10 mouse cellular contexts compared by ENCODE assay signal in genomic region chr4:65122841-65123240, GRCm38 (mm10). TPM values are rescaled to one million over a fixed set of nuclear protein-coding genes. Genes with fewer than 3 reads are reported as not detected.
A peak's percentile ranks its signal among the peaks of the same experiment; 100 is the strongest.
DNase-seq lines count a peak whose midpoint lies in the region; ATAC-seq and TF ChIP-seq lines count a peak whose summit lies in the region.
"Had no signal": no experiment of that assay in that cellular context is flagged by ENCODE, and none has a peak within 500 bp of the region (broad histone marks: within the 10 kb centered on the region; RNA-seq: fewer than 3 reads in every experiment).

No protein-coding gene starts in this region.

- H3K9me3 ChIP-seq in lung, postnatal 0 days (ENCODE audit: low read length) = no peaks in the 10 kb centered on the region
- H3K9me3 ChIP-seq in kidney, postnatal 0 days (replicated peaks; ENCODE audit: low read length) = no peaks in the 10 kb centered on the region
- no peaks in the 10 kb centered on the region for H3K9me3 ChIP-seq in stomach, embryonic 16.5 days (replicated peaks; ENCODE audit: control insufficient read depth, low read length)

- no peak for TF ChIP-seq EP300 in lung, postnatal 0 days (IDR thresholded peaks at IDR 0.05)

- H3K4me2 ChIP-seq in lung, postnatal 0 days (replicated peaks; ENCODE audit: low read depth, low read length) = no peak overlapping the region
- peak overlapping the region; percentile 65 for H3K4me2 ChIP-seq in kidney, postnatal 0 days (ENCODE audit: low read length)
- peak overlapping the region; percentile 93; the same call in 1 of the 2 replicates for H3K4me2 ChIP-seq in stomach, embryonic 16.5 days (ENCODE audit: low read depth, low read length)

- no peak for DNase-seq in gastrocnemius, adult 2 months
- no peak for DNase-seq in gastrocnemius, adult 8-10 months (ENCODE audit: low spot score in 2 of 2)
- DNase-seq in lung, postnatal 0 days (ENCODE audit: low spot score) = peak; percentile 71
- DNase-seq in lung, postnatal 4 days = no peak
- DNase-seq in kidney, postnatal 0 days (ENCODE audit: low spot score) = peak; percentile 77
- DNase-seq in gastrocnemius, postnatal 25 days = no peak
- DNase-seq: left cerebral cortex, postnatal 4 days had no signal

- TF ChIP-seq CTCF in gastrocnemius, adult 2 months (IDR thresholded peaks at IDR 0.05) = peak; percentile 39; the same call in 1 of the 2 replicates
- peak; percentile 50 for TF ChIP-seq CTCF in lung, postnatal 0 days (IDR thresholded peaks at IDR 0.05)
- TF ChIP-seq CTCF in kidney, postnatal 0 days (IDR thresholded peaks at IDR 0.05; ENCODE audit: low read depth) = peak; percentile 58; the same call in 1 of the 2 replicates

- no peak overlapping the region for H3K9ac ChIP-seq in lung, postnatal 0 days (replicated peaks; ENCODE audit: low read depth)
- H3K9ac ChIP-seq in kidney, postnatal 0 days (ENCODE audit: low read depth, low read length) = no peak overlapping the region
- no peak overlapping the region for H3K9ac ChIP-seq in stomach, embryonic 16.5 days (ENCODE audit: low read length)

- peaks cover 4% of the 10 kb centered on the region for H3K27me3 ChIP-seq in lung, postnatal 0 days (replicated peaks; ENCODE audit: insufficient read depth, low read length)
- no peaks in the 10 kb centered on the region for H3K27me3 ChIP-seq in kidney, postnatal 0 days (ENCODE audit: insufficient read depth, low read length)
- H3K27me3 ChIP-seq in stomach, embryonic 16.5 days (ENCODE audit: control insufficient read depth, insufficient read depth, low read length) = peaks cover 5% of the 10 kb centered on the region

- H3K4me1 ChIP-seq in lung, postnatal 0 days (ENCODE audit: insufficient read depth, low read depth, low read length) = no peaks in the 10 kb centered on the region
- peaks cover 7% of the 10 kb centered on the region; the same call in 1 of the 2 replicates for H3K4me1 ChIP-seq in kidney, postnatal 0 days (replicated peaks; ENCODE audit: insufficient read depth, low read length)
- peaks cover 13% of the 10 kb centered on the region for H3K4me1 ChIP-seq in stomach, embryonic 16.5 days (ENCODE audit: control insufficient read depth, insufficient read depth, low read length)

- no peaks in the 10 kb centered on the region for H3K36me3 ChIP-seq in lung, postnatal 0 days (ENCODE audit: insufficient read depth, low read length)
- no peaks in the 10 kb centered on the region for H3K36me3 ChIP-seq in kidney, postnatal 0 days (ENCODE audit: insufficient read depth, low read length)
- H3K36me3 ChIP-seq in stomach, embryonic 16.5 days (ENCODE audit: control insufficient read depth, insufficient read depth, low read length) = no peaks in the 10 kb centered on the region

- 0% methylated on average over 2 of the region's 2 CpGs for whole genome bisulfite sequencing in lung, postnatal 0 days
- 2% methylated on average over 2 of the region's 2 CpGs for WGBS in kidney, postnatal 0 days
- WGBS in stomach, embryonic 16.5 days = 1% methylated on average over 2 of the region's 2 CpGs

- H3K4me3 ChIP-seq in gastrocnemius, adult 2 months = no peak overlapping the region; the same call in 1 of the 2 replicates
- H3K4me3 ChIP-seq in lung, postnatal 0 days (ENCODE audit: low read depth, low read length) = peak overlapping the region; percentile 52; the same call in 1 of the 2 replicates
- no peak overlapping the region for H3K4me3 ChIP-seq in kidney, postnatal 0 days (replicated peaks; ENCODE audit: low read depth, low read length)
- no peak overlapping the region for H3K4me3 ChIP-seq in stomach, embryonic 16.5 days (replicated peaks; ENCODE audit: low read length)

- intact Hi-C loops in gastrocnemius, adult 2 months (cut with DNase I) = loop anchor here (5.0 kb wide), 1 partner anchor 374 kb away; no protein-coding TSS in a partner anchor

- no peak for ATAC-seq in lung, postnatal 0 days
- ATAC-seq in kidney, postnatal 0 days (replicated peaks; ENCODE audit: low FRiP score, low read depth) = no peak
- ATAC-seq in stomach, embryonic 16.5 days (ENCODE audit: insufficient read depth, low FRiP score) = no peak
- no peak for ATAC-seq in megakaryocyte-erythroid progenitor cell, adult 5-6 weeks (replicated peaks; ENCODE audit: low FRiP score, low TSS enrichment, poor library complexity, severe bottlenecking)
- ATAC-seq: CD4-positive, CD25-positive, alpha-beta regulatory T cell, adult 4 months had no signal

- no peak overlapping the region for H3K27ac ChIP-seq in gastrocnemius, adult 2 months
- H3K27ac ChIP-seq in lung, postnatal 0 days (ENCODE audit: low read length) = no peak overlapping the region
- no peak overlapping the region for H3K27ac ChIP-seq in kidney, postnatal 0 days
- no peak overlapping the region for H3K27ac ChIP-seq in stomach, embryonic 16.5 days (ENCODE audit: low read length)

RNA-seq across cellular contexts. Expression of gene Pappa, which starts 1.1 kb away (rescaled TPM):
- total RNA-seq in gastrocnemius, adult 2 months (2021) = under 1 TPM; 0.36 to 0.61 TPM
- total RNA-seq in gastrocnemius, adult 8-10 months (2022) = under 1 TPM; 0.27 to 0.43 (median 0.29) TPM
- 0.30 and 0.31 TPM in 2 replicates for polyA plus RNA-seq in lung, postnatal 0 days (2015; fragmentation: Nextera tagmentation; extraction: Ambion mirVana)
- polyA plus RNA-seq in kidney, postnatal 0 days (2015; fragmentation: Nextera tagmentation; extraction: Ambion mirVana) = 1.5 and 1.7 TPM in 2 replicates
- 0.98 and 1.4 TPM in 2 replicates for polyA plus RNA-seq in stomach, embryonic 16.5 days (2015; fragmentation: Nextera tagmentation; extraction: Ambion mirVana)
- not detected in 2 replicates for total RNA-seq in megakaryocyte-erythroid progenitor cell, adult 5-6 weeks (2014; fragmentation: Nextera tagmentation)
- 0.11 TPM in 1 of 2 replicates, not detected in the other for total RNA-seq in megakaryocyte-erythroid progenitor cell, adult 5-6 weeks (2017)
- under 1 TPM; 0.24 to 0.49 TPM for total RNA-seq in gastrocnemius, postnatal 25 days (2021)

Comparison
In these comparisons a context has a peak if more than half of its experiments do, and no peak if none do; other contexts are left out.
1. DNase-seq: peak in lung, postnatal 0 days (single experiment) and kidney, postnatal 0 days (single experiment); none in gastrocnemius, adult 2 months (single experiment), gastrocnemius, adult 8-10 months (0 of 2), lung, postnatal 4 days (0 of 2) and gastrocnemius, postnatal 25 days (single experiment).
2. Peak in every context shown above with its lines, with median percentiles within 50 percentile points of each other: CTCF ChIP-seq.